Mouse (Mus musculus) layer of hippocampus, postnatal 10 days (tissue): Measurements from ENCODE around the gene Tmem178b. TPM values are rescaled to one million over a fixed set of nuclear protein-coding genes. Genes with fewer than 3 reads are reported as not detected.

Experiments used
- DNase-seq, 2 experiments: peaks; one replicate each; pipeline ENCODE4 v3.0.0; 2021; ENCODE audit warnings: low spot score in 2 of 2
- total RNA-seq, 2 experiments: library from RNA; stranded (reverse); gene quantifications; 2 replicates each; pipeline ENCODE4 v1.2.3; 2021

The Tmem178b gene
- total RNA-seq, 2 experiments from 2014 or later, result 312 to 332 TPM

- DNase-seq, result no peak
Measured at GRCm38 (mm10) chr6:40076670-40077313, 203.7 kb downstream of the Tmem178b start.

- DNase-seq, result no peak
Measured at GRCm38 (mm10) chr6:40078353-40078752, 205.3 kb downstream of the Tmem178b start.

GRCm38 (mm10) chr6:40083726-40084125 lies 210.7 kb downstream of the Tmem178b start:
- no peak for DNase-seq

GRCm38 (mm10) chr6:40091250-40091651 lies 218.2 kb downstream of the Tmem178b start:
- DNase-seq, result no peak

GRCm38 (mm10) chr6:40098498-40098897 lies 225.4 kb downstream of the Tmem178b start:
- DNase-seq, result no peak

GRCm38 (mm10) chr6:40101785-40102184 lies 228.7 kb downstream of the Tmem178b start:
- no peak for DNase-seq

GRCm38 (mm10) chr6:40102863-40103262 lies 229.8 kb downstream of the Tmem178b start:
- no peak for DNase-seq

GRCm38 (mm10) chr6:40110029-40110428 lies 237.0 kb downstream of the Tmem178b start:
- no peak for DNase-seq

- DNase-seq, result no peak
Measured at GRCm38 (mm10) chr6:40110729-40111128, 237.7 kb downstream of the Tmem178b start.

GRCm38 (mm10) chr6:40112488-40112887 lies 239.4 kb downstream of the Tmem178b start:
- peak in 1 of 2 experiments; percentile 27 for DNase-seq

- no peak for DNase-seq
Measured at GRCm38 (mm10) chr6:40116225-40116624, 243.2 kb downstream of the Tmem178b start.

GRCm38 (mm10) chr6:40120176-40120575 lies 247.1 kb downstream of the Tmem178b start:
- no peak for DNase-seq

- no peak for DNase-seq
Measured at GRCm38 (mm10) chr6:40121494-40121893, 248.4 kb downstream of the Tmem178b start.

GRCm38 (mm10) chr6:40123070-40123690 lies 250.1 kb downstream of the Tmem178b start:
- no peak for DNase-seq

- DNase-seq, result no peak
Measured at GRCm38 (mm10) chr6:40123960-40124359, 250.9 kb downstream of the Tmem178b start.

GRCm38 (mm10) chr6:40128716-40129115 lies 255.6 kb downstream of the Tmem178b start:
- no peak for DNase-seq

- DNase-seq, result no peak
Measured at GRCm38 (mm10) chr6:40131936-40132335, 258.9 kb downstream of the Tmem178b start.

- no peak for DNase-seq
Measured at GRCm38 (mm10) chr6:40133436-40133835, 260.4 kb downstream of the Tmem178b start.

GRCm38 (mm10) chr6:40135716-40136115 lies 262.6 kb downstream of the Tmem178b start:
- no peak for DNase-seq

GRCm38 (mm10) chr6:40137346-40137745 lies 264.3 kb downstream of the Tmem178b start:
- no peak for DNase-seq

GRCm38 (mm10) chr6:40137831-40138520 lies 264.9 kb downstream of the Tmem178b start:
- DNase-seq, result no peak

- DNase-seq, result no peak
Measured at GRCm38 (mm10) chr6:40142582-40142981, 269.5 kb downstream of the Tmem178b start.
